Mouse (Mus musculus): Measurements from ENCODE around the gene Rftn2. TPM values are rescaled to one million over a fixed set of nuclear protein-coding genes. Genes with fewer than 3 reads are reported as not detected.

Gene Rftn2
- total RNA-seq, 1 experiment from 2014 or later = 20.0 TPM

GRCm38 (mm10) chr1:55210202-55210965 is 16.2 kb downstream of the Rftn2 start:
- DNase-seq = no peak

GRCm38 (mm10) chr1:55208500-55209140 is 18.0 kb downstream of the Rftn2 start:
- no peak for DNase-seq

GRCm38 (mm10) chr1:55207561-55207960 is 19.0 kb downstream of the Rftn2 start:
- DNase-seq = peak; percentile 56

- no peak for DNase-seq
Measured at GRCm38 (mm10) chr1:55205808-55206327, 20.7 kb downstream of the Rftn2 start.

GRCm38 (mm10) chr1:55201850-55202752 is 24.5 kb downstream of the Rftn2 start:
- peak; percentile 56 for DNase-seq

GRCm38 (mm10) chr1:55198719-55199118 is 27.9 kb downstream of the Rftn2 start:
- DNase-seq = no peak

GRCm38 (mm10) chr1:55196327-55197003 is 30.1 kb downstream of the Rftn2 start:
- DNase-seq = no peak

GRCm38 (mm10) chr1:55195021-55195420 is 31.6 kb downstream of the Rftn2 start:
- no peak for DNase-seq

GRCm38 (mm10) chr1:55194064-55194915 is 32.3 kb downstream of the Rftn2 start:
- DNase-seq = peak; percentile 56

- peak; percentile 63 for DNase-seq
Measured at GRCm38 (mm10) chr1:55193316-55193715, 33.3 kb downstream of the Rftn2 start.

GRCm38 (mm10) chr1:55192824-55193223 is 33.8 kb downstream of the Rftn2 start:
- peak; percentile 63 for DNase-seq

GRCm38 (mm10) chr1:55192015-55192414 is 34.6 kb downstream of the Rftn2 start:
- DNase-seq = no peak

- DNase-seq = no peak
Measured at GRCm38 (mm10) chr1:55186592-55187210, 39.9 kb downstream of the Rftn2 start.

GRCm38 (mm10) chr1:55185718-55186117 is 40.9 kb downstream of the Rftn2 start:
- no peak for DNase-seq

GRCm38 (mm10) chr1:55182392-55182791 is 44.2 kb downstream of the Rftn2 start:
- DNase-seq = no peak

GRCm38 (mm10) chr1:55179917-55180566 is 46.5 kb downstream of the Rftn2 start:
- DNase-seq = no peak

- DNase-seq = no peak
Measured at GRCm38 (mm10) chr1:55174558-55175034, 52.0 kb downstream of the Rftn2 start.

GRCm38 (mm10) chr1:55173720-55174557 is 52.6 kb downstream of the Rftn2 start:
- peak; percentile 33 for DNase-seq

All from adrenal gland, postnatal 25 days (tissue).